Mouse (Mus musculus): ENCODE measurements around the gene Elf1. TPM values are rescaled to one million over a fixed set of nuclear protein-coding genes. Genes with fewer than 3 reads are reported as not detected.

Gene Elf1
- polyA plus RNA-seq, 1 experiment from 2014 or later: 3.7 TPM

- Histone ChIP-seq H3K36me3 (ENCODE audit: control insufficient read depth, insufficient read depth, low read length) (no peaks in the 10 kb centered on the region), H3K9me3 (ENCODE audit: control insufficient read depth, low read length) (no peaks in the 10 kb centered on the region), H3K4me2 (ENCODE audit: low read length) (no peak overlapping the region), H3K27ac (replicated peaks; ENCODE audit: low read depth, low read length) (no peak overlapping the region), H3K27me3 (ENCODE audit: control insufficient read depth, insufficient read depth, low read length) (no peaks in the 10 kb centered on the region), H3K4me3 (replicated peaks; ENCODE audit: low read depth, low read length) (no peak overlapping the region), H3K9ac (replicated peaks; ENCODE audit: low read length) (no peak overlapping the region), H3K4me1 (ENCODE audit: control insufficient read depth, insufficient read depth, low read length) (no peaks in the 10 kb centered on the region)
- 70% methylated on average over 5 of the region's 5 CpGs for WGBS
- DNase-seq (peak; percentile 53), ATAC-seq (ENCODE audit: low FRiP score, low TSS enrichment) (no peak)
Observed at GRCm38 (mm10) chr14:79503371-79504075, 22.5 kb downstream of the Elf1 start.

GRCm38 (mm10) chr14:79504246-79505006 is 23.4 kb downstream of the Elf1 start:
- ATAC-seq (ENCODE audit: low FRiP score, low TSS enrichment) (no peak), DNase-seq (no peak)
- no peak overlapping the region for H3K4me2 ChIP-seq (ENCODE audit: low read length)
- no peaks in the 10 kb centered on the region for H3K4me1 ChIP-seq (ENCODE audit: control insufficient read depth, insufficient read depth, low read length)
- WGBS: 94% methylated on average over 7 of the region's 7 CpGs
- H3K27me3 ChIP-seq (ENCODE audit: control insufficient read depth, insufficient read depth, low read length): no peaks in the 10 kb centered on the region
- no peak overlapping the region for H3K9ac ChIP-seq (replicated peaks; ENCODE audit: low read length)
- no peaks in the 10 kb centered on the region for H3K9me3 ChIP-seq (ENCODE audit: control insufficient read depth, low read length)
- no peaks in the 10 kb centered on the region for H3K36me3 ChIP-seq (ENCODE audit: control insufficient read depth, insufficient read depth, low read length)
- no peak overlapping the region for H3K4me3 ChIP-seq (replicated peaks; ENCODE audit: low read depth, low read length)
- no peak overlapping the region for H3K27ac ChIP-seq (replicated peaks; ENCODE audit: low read depth, low read length)

GRCm38 (mm10) chr14:79506207-79506606 is 25.2 kb downstream of the Elf1 start:
- Histone ChIP-seq H3K4me3 (replicated peaks; ENCODE audit: low read depth, low read length) (no peak overlapping the region), H3K4me2 (ENCODE audit: low read length) (no peak overlapping the region), H3K9ac (replicated peaks; ENCODE audit: low read length) (no peak overlapping the region), H3K27ac (replicated peaks; ENCODE audit: low read depth, low read length) (no peak overlapping the region), H3K9me3 (ENCODE audit: control insufficient read depth, low read length) (no peaks in the 10 kb centered on the region), H3K36me3 (ENCODE audit: control insufficient read depth, insufficient read depth, low read length) (no peaks in the 10 kb centered on the region), H3K27me3 (ENCODE audit: control insufficient read depth, insufficient read depth, low read length) (no peaks in the 10 kb centered on the region), H3K4me1 (ENCODE audit: control insufficient read depth, insufficient read depth, low read length) (no peaks in the 10 kb centered on the region)
- ATAC-seq (ENCODE audit: low FRiP score, low TSS enrichment) (no peak), DNase-seq (no peak)
- WGBS: 83% methylated on average over 9 of the region's 9 CpGs

GRCm38 (mm10) chr14:79507846-79508245 is 26.9 kb downstream of the Elf1 start:
- DNase-seq: no peak
- WGBS: 79% methylated on average over 1 of the region's 1 CpGs
- H3K27ac ChIP-seq (replicated peaks; ENCODE audit: low read depth, low read length): no peak overlapping the region

GRCm38 (mm10) chr14:79508662-79509305 is 27.8 kb downstream of the Elf1 start:
- Histone ChIP-seq H3K9ac (replicated peaks; ENCODE audit: low read length) (no peak overlapping the region), H3K27ac (replicated peaks; ENCODE audit: low read depth, low read length) (no peak overlapping the region), H3K4me2 (ENCODE audit: low read length) (no peak overlapping the region), H3K27me3 (ENCODE audit: control insufficient read depth, insufficient read depth, low read length) (no peaks in the 10 kb centered on the region), H3K36me3 (ENCODE audit: control insufficient read depth, insufficient read depth, low read length) (no peaks in the 10 kb centered on the region), H3K4me1 (ENCODE audit: control insufficient read depth, insufficient read depth, low read length) (no peaks in the 10 kb centered on the region), H3K4me3 (replicated peaks; ENCODE audit: low read depth, low read length) (no peak overlapping the region), H3K9me3 (ENCODE audit: control insufficient read depth, low read length) (no peaks in the 10 kb centered on the region)
- WGBS: 88% methylated on average over 9 of the region's 9 CpGs
- DNase-seq (no peak), ATAC-seq (ENCODE audit: low FRiP score, low TSS enrichment) (no peak)

More at GRCm38 (mm10) chr14:79507846-79508245, 26.9 kb downstream of the Elf1 start:
- Histone ChIP-seq H3K4me1 (ENCODE audit: control insufficient read depth, insufficient read depth, low read length) (no peaks in the 10 kb centered on the region), H3K27me3 (ENCODE audit: control insufficient read depth, insufficient read depth, low read length) (no peaks in the 10 kb centered on the region), H3K4me2 (ENCODE audit: low read length) (no peak overlapping the region), H3K4me3 (replicated peaks; ENCODE audit: low read depth, low read length) (no peak overlapping the region), H3K9me3 (ENCODE audit: control insufficient read depth, low read length) (no peaks in the 10 kb centered on the region), H3K9ac (replicated peaks; ENCODE audit: low read length) (no peak overlapping the region), H3K36me3 (ENCODE audit: control insufficient read depth, insufficient read depth, low read length) (no peaks in the 10 kb centered on the region)
- no peak for ATAC-seq (ENCODE audit: low FRiP score, low TSS enrichment)

GRCm38 (mm10) chr14:79511521-79511920 is 30.5 kb downstream of the Elf1 start:
- DNase-seq: no peak
- 91% methylated on average over 1 of the region's 1 CpGs for WGBS
- Histone ChIP-seq H3K4me3 (replicated peaks; ENCODE audit: low read depth, low read length) (no peak overlapping the region), H3K9me3 (ENCODE audit: control insufficient read depth, low read length) (no peaks in the 10 kb centered on the region), H3K27me3 (ENCODE audit: control insufficient read depth, insufficient read depth, low read length) (no peaks in the 10 kb centered on the region), H3K36me3 (ENCODE audit: control insufficient read depth, insufficient read depth, low read length) (no peaks in the 10 kb centered on the region), H3K9ac (replicated peaks; ENCODE audit: low read length) (no peak overlapping the region), H3K4me1 (ENCODE audit: control insufficient read depth, insufficient read depth, low read length) (no peaks in the 10 kb centered on the region), H3K4me2 (ENCODE audit: low read length) (no peak overlapping the region), H3K27ac (replicated peaks; ENCODE audit: low read depth, low read length) (no peak overlapping the region)
- ATAC-seq (ENCODE audit: low FRiP score, low TSS enrichment): no peak

GRCm38 (mm10) chr14:79513951-79514350 is 33.0 kb downstream of the Elf1 start:
- Histone ChIP-seq H3K36me3 (ENCODE audit: control insufficient read depth, insufficient read depth, low read length) (no peaks in the 10 kb centered on the region), H3K4me1 (ENCODE audit: control insufficient read depth, insufficient read depth, low read length) (no peaks in the 10 kb centered on the region), H3K27ac (replicated peaks; ENCODE audit: low read depth, low read length) (no peak overlapping the region), H3K9ac (replicated peaks; ENCODE audit: low read length) (no peak overlapping the region), H3K4me3 (replicated peaks; ENCODE audit: low read depth, low read length) (no peak overlapping the region), H3K4me2 (ENCODE audit: low read length) (no peak overlapping the region), H3K27me3 (ENCODE audit: control insufficient read depth, insufficient read depth, low read length) (no peaks in the 10 kb centered on the region), H3K9me3 (ENCODE audit: control insufficient read depth, low read length) (no peaks in the 10 kb centered on the region)
- ATAC-seq (ENCODE audit: low FRiP score, low TSS enrichment) (no peak), DNase-seq (no peak)
- 77% methylated on average over 2 of the region's 2 CpGs for WGBS

GRCm38 (mm10) chr14:79515100-79515499 is 34.1 kb downstream of the Elf1 start:
- Histone ChIP-seq H3K9me3 (ENCODE audit: control insufficient read depth, low read length) (no peaks in the 10 kb centered on the region), H3K4me2 (ENCODE audit: low read length) (no peak overlapping the region), H3K4me1 (ENCODE audit: control insufficient read depth, insufficient read depth, low read length) (no peaks in the 10 kb centered on the region), H3K27ac (replicated peaks; ENCODE audit: low read depth, low read length) (no peak overlapping the region), H3K36me3 (ENCODE audit: control insufficient read depth, insufficient read depth, low read length) (no peaks in the 10 kb centered on the region), H3K27me3 (ENCODE audit: control insufficient read depth, insufficient read depth, low read length) (no peaks in the 10 kb centered on the region), H3K9ac (replicated peaks; ENCODE audit: low read length) (no peak overlapping the region), H3K4me3 (replicated peaks; ENCODE audit: low read depth, low read length) (no peak overlapping the region)
- no peak for ATAC-seq (ENCODE audit: low FRiP score, low TSS enrichment)
- DNase-seq: no peak
- WGBS: 85% methylated on average over 8 of the region's 8 CpGs

Measured in midbrain, embryonic 14.5 days (tissue).